Mouse (Mus musculus): Measurements from ENCODE around the gene Per1.

- TF ChIP-seq POLR2A (IDR thresholded peaks at IDR 0.05; ENCODE audit: low read depth, low read length) (peak; percentile 88), CTCF (IDR thresholded peaks at IDR 0.05; ENCODE audit: extremely low read depth, insufficient read length, insufficient replicate concordance, low read depth, low read length) (no peak)
These were observed at the start of gene Per1 for GRCm38 (mm10) chr11:69094697-69095429.

All from small intestine, adult 2 months (tissue).